Mouse (Mus musculus) myocyte (in vitro differentiated cells): ENCODE results near the gene Gas2l3.

ENCODE experiments used
- CEBPB ChIP-seq: IDR thresholded peaks from 2 replicates; pipeline ENCODE4 v1.6.1; 2011; ENCODE audit warnings: mild to moderate bottlenecking, moderate library complexity; ENCODE audit not compliant: poor library complexity, insufficient read depth, severe bottlenecking
- E2F4 ChIP-seq: IDR thresholded peaks from one replicate; pipeline ENCODE4 v1.6.1; 2011; ENCODE audit warnings: mild to moderate bottlenecking, control low read depth, moderate library complexity; ENCODE audit not compliant: insufficient read depth
- MAX ChIP-seq: IDR thresholded peaks from one replicate; pipeline ENCODE4 v1.6.1; 2011; ENCODE audit warnings: low read depth, mild to moderate bottlenecking, control low read depth
- MYOD1 ChIP-seq, 3 experiments: IDR thresholded peaks; one replicate each; pipeline ENCODE4 v1.6.1; 2011; ENCODE audit warnings: control low read depth in 2 of 3, low read depth in 2 of 3, mild to moderate bottlenecking in 2 of 3, moderate library complexity in 1 of 3; ENCODE audit not compliant: insufficient read length in 2 of 3, control insufficient read depth in 1 of 3
- MYOG ChIP-seq, 3 experiments: IDR thresholded peaks; one replicate each; pipeline ENCODE4 v1.6.1; 2011; ENCODE audit warnings: control low read depth in 2 of 3, low read depth in 2 of 3, mild to moderate bottlenecking in 2 of 3; ENCODE audit not compliant: insufficient read length in 2 of 3, control insufficient read depth in 1 of 3, insufficient read depth in 1 of 3
- POLR2A ChIP-seq: IDR thresholded peaks from one replicate; pipeline ENCODE4 v1.6.1; 2011; ENCODE audit warnings: low read depth, mild to moderate bottlenecking, control low read depth, moderate library complexity; ENCODE audit not compliant: insufficient read length
- POLR2AphosphoS2 ChIP-seq: IDR thresholded peaks from one replicate; pipeline ENCODE4 v1.6.1; 2011; ENCODE audit warnings: low read depth, control low read depth; ENCODE audit not compliant: insufficient read length
- TCF12 ChIP-seq: IDR thresholded peaks from one replicate; pipeline ENCODE4 v1.6.1; 2011; ENCODE audit warnings: mild to moderate bottlenecking, control low read depth; ENCODE audit not compliant: poor library complexity, insufficient read depth, severe bottlenecking
- TCF3 ChIP-seq: IDR thresholded peaks from one replicate; pipeline ENCODE4 v1.6.1; 2011; ENCODE audit warnings: low read depth, control low read depth; ENCODE audit not compliant: insufficient read length
- USF1 ChIP-seq: IDR thresholded peaks from one replicate; pipeline ENCODE4 v1.6.1; 2011; ENCODE audit warnings: low read depth, mild to moderate bottlenecking, control low read depth, moderate library complexity

DNA sequence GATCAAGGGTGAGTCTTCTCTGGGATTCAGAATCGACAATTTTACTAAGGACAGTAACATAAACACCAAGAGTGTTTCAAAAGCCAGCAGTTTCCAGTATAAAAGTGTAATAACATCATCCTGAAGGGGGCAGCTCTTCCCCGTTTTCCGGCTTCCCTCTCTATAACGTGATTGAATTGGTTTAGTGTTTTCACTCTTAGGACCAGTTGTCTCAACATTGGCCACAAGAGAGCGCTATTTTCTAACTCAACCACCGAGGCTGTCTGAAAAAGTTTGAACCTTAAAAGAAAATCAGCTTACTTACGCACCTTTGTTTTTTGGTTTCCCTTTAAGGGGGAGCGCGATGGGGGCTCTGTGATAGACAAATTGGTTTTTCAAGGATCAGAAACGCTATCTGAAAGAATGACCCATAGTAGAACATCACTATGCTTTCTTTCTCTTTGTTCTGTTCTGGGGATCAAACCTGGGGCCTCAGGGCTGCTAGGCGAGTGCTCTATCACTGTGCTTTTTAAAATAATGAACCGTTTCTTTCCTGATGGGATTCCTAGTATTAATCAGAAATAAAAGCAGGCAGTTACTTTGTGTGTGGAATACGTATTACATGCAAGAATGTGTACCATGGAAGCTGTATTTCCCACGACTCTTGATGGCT is 18.2 kb upstream of the Gas2l3 start:
- TF ChIP-seq POLR2A (no peak), E2F4 (no peak), MAX (no peak), USF1 (no peak), MYOD1 (IDR thresholded peaks at IDR 0.05; ENCODE audit: control insufficient read depth in 1 of 3, insufficient read length in 2 of 3, low read depth in 2 of 3) (no peak), POLR2AphosphoS2 (no peak), CEBPB (no peak), TCF12 (no peak), MYOG (IDR thresholded peaks at IDR 0.05; ENCODE audit: control insufficient read depth in 1 of 3, insufficient read depth in 1 of 3, insufficient read length in 2 of 3, low read depth in 2 of 3) (no peak), TCF3 (no peak)
